Mouse (Mus musculus) heart, embryonic 14.5 days (tissue): ENCODE data around the gene Mfsd6. TPM values are rescaled to one million over a fixed set of nuclear protein-coding genes. Genes with fewer than 3 reads are reported as not detected.

ENCODE experiments used
- ATAC-seq: fragments of 200-750 bp; cut with Nextera tagmentation; 2 replicates; pipeline ENCODE4 v1.8.0; 2017; ENCODE audit warnings: low read depth, moderate TSS enrichment; ENCODE audit not compliant: insufficient number of reproducible peaks, insufficient read depth, low FRiP score
- H3K27ac ChIP-seq, 2 experiments: fragments of 200-500 bp in 1 of 2; fragments of 300-500 bp in 1 of 2; sonication (generic) in 1 of 2; replicated peaks in 1 of 2; 2 replicates each; pipeline ENCODE4 v1.5.1; 2012 to 2014; ENCODE audit warnings: low read depth in 2 of 2, low read length in 2 of 2, control low read depth in 1 of 2, mild to moderate bottlenecking in 1 of 2, mixed read lengths in 1 of 2; ENCODE audit not compliant: control insufficient read depth in 1 of 2, insufficient read depth in 1 of 2
- H3K27me3 ChIP-seq: fragments of 300-500 bp; sonication (generic); 2 replicates; pipeline ENCODE4 v1.6.1; 2014; ENCODE audit warnings: mild to moderate bottlenecking, low read length, control low read depth; ENCODE audit not compliant: control insufficient read depth, insufficient read depth
- H3K36me3 ChIP-seq: fragments of 300-500 bp; sonication (generic); 2 replicates; pipeline ENCODE4 v1.6.1; 2014; ENCODE audit warnings: mild to moderate bottlenecking, control low read depth, low read length, mixed read lengths; ENCODE audit not compliant: control insufficient read depth, insufficient read depth
- H3K4me1 ChIP-seq, 2 experiments: fragments of 200-500 bp in 1 of 2; fragments of 300-500 bp in 1 of 2; sonication (generic) in 1 of 2; 2 replicates each; pipeline ENCODE4 v1.6.1; 2012 to 2014; ENCODE audit warnings: low read length in 2 of 2, control low read depth in 1 of 2, mixed read lengths in 1 of 2; ENCODE audit not compliant: control insufficient read depth in 2 of 2, insufficient read depth in 2 of 2
- H3K4me2 ChIP-seq: fragments of 300-500 bp; sonication (generic); 2 replicates; pipeline ENCODE4 v1.6.1; 2014; ENCODE audit warnings: mild to moderate bottlenecking, low read length
- H3K4me3 ChIP-seq, 2 experiments: fragments of 200-500 bp in 1 of 2; fragments of 300-500 bp in 1 of 2; sonication (generic) in 1 of 2; 2 replicates each; pipeline ENCODE4 v1.5.1; 2012 to 2014; ENCODE audit warnings: low read length in 2 of 2, mild to moderate bottlenecking in 2 of 2, control low read depth in 1 of 2, low read depth in 1 of 2, moderate library complexity in 1 of 2; ENCODE audit not compliant: control insufficient read depth in 1 of 2, insufficient read depth in 1 of 2
- H3K9ac ChIP-seq: fragments of 300-500 bp; sonication (generic); 2 replicates; pipeline ENCODE4 v1.6.1; 2014; ENCODE audit warnings: mild to moderate bottlenecking, low read length
- H3K9me3 ChIP-seq: fragments of 300-500 bp; sonication (generic); 2 replicates; pipeline ENCODE4 v1.6.1; 2016; ENCODE audit warnings: low read length, control low read depth; ENCODE audit not compliant: control insufficient read depth
- WGBS: fragments of 180-500 bp; shearing (Covaris S2); extraction: QIAGEN DNeasy Blood & Tissue Kit; methylation state at CpG from one replicate; pipeline ENCODE4 v1.1.7; 2014; 5-methylcytosine and 5-hydroxymethylcytosine counted together
- polyA plus RNA-seq: library from polyadenylated mRNA; unstranded; fragments of >200 nt; fragmentation: Nextera tagmentation; extraction: Ambion mirVana; gene quantifications from 2 replicates; pipeline ENCODE4 v1.2.1, GENCODE M21; 2014

Gene Mfsd6
- polyA plus RNA-seq, 1 experiment from 2014 or later, result 5.7 TPM

- H3K27ac ChIP-seq, result peak overlapping the region in 1 of 2 experiments; percentile 48; a peak in 1 of 4 replicates
Measured at GRCm38 (mm10) chr1:52726371-52727055, 749 bp downstream of the Mfsd6 start.

GRCm38 (mm10) chr1:52722586-52722985, 4.7 kb downstream of the Mfsd6 start:
- no peak overlapping the region for H3K4me2 ChIP-seq
- H3K9ac ChIP-seq, result no peak overlapping the region
- no peaks in the 10 kb centered on the region for H3K9me3 ChIP-seq
- no peak overlapping the region for H3K27ac ChIP-seq
- H3K4me1 ChIP-seq, result peaks cover 6 to 13% of the 10 kb centered on the region in 2 experiments
- no peak for ATAC-seq
- 37% methylated on average over 4 of the region's 4 CpGs for WGBS
- no peaks in the 10 kb centered on the region for H3K27me3 ChIP-seq
- H3K36me3 ChIP-seq, result no peaks in the 10 kb centered on the region
- no peak overlapping the region for H3K4me3 ChIP-seq

More at GRCm38 (mm10) chr1:52726371-52727055, 749 bp downstream of the Mfsd6 start:
- peak overlapping the region; percentile 86 for H3K9ac ChIP-seq
- WGBS, result under 1% methylated on average over 53 of the region's 56 CpGs
- no peaks in the 10 kb centered on the region for H3K36me3 ChIP-seq
- no peaks in the 10 kb centered on the region for H3K27me3 ChIP-seq
- H3K9me3 ChIP-seq, result no peaks in the 10 kb centered on the region
- H3K4me1 ChIP-seq, result peaks cover 3 to 10% of the 10 kb centered on the region in 2 experiments; a peak in 2 of 4 replicates
- peak; percentile 54 for ATAC-seq
- peak overlapping the region; percentile 64 to 85 for H3K4me3 ChIP-seq
- H3K4me2 ChIP-seq, result peak overlapping the region; percentile 92

GRCm38 (mm10) chr1:52719096-52719495, 8.2 kb downstream of the Mfsd6 start:
- no peaks in the 10 kb centered on the region for H3K9me3 ChIP-seq
- H3K9ac ChIP-seq, result no peak overlapping the region
- no peak overlapping the region for H3K4me2 ChIP-seq
- no peak overlapping the region for H3K4me3 ChIP-seq
- peaks cover 6 to 12% of the 10 kb centered on the region in 2 experiments for H3K4me1 ChIP-seq
- ATAC-seq, result no peak
- no peak overlapping the region for H3K27ac ChIP-seq
- 62% methylated on average over 5 of the region's 5 CpGs for WGBS
- H3K27me3 ChIP-seq, result no peaks in the 10 kb centered on the region
- no peaks in the 10 kb centered on the region for H3K36me3 ChIP-seq

- WGBS, result 37% methylated on average over 3 of the region's 3 CpGs
- Histone ChIP-seq H3K9ac (no peak overlapping the region), H3K4me1 (peaks cover 6 to 14% of the 10 kb centered on the region in 2 experiments), H3K4me2 (no peak overlapping the region), H3K36me3 (no peaks in the 10 kb centered on the region), H3K4me3 (no peak overlapping the region), H3K9me3 (no peaks in the 10 kb centered on the region), H3K27ac (no peak overlapping the region; a peak in 1 of 4 replicates), H3K27me3 (no peaks in the 10 kb centered on the region)
- ATAC-seq, result no peak
Measured at GRCm38 (mm10) chr1:52718068-52718748, 9.1 kb downstream of the Mfsd6 start.

GRCm38 (mm10) chr1:52714451-52714850, 12.8 kb downstream of the Mfsd6 start:
- no peak overlapping the region for H3K9ac ChIP-seq
- no peaks in the 10 kb centered on the region for H3K36me3 ChIP-seq
- no peak overlapping the region for H3K4me3 ChIP-seq
- H3K27me3 ChIP-seq, result no peaks in the 10 kb centered on the region
- no peak overlapping the region for H3K4me2 ChIP-seq
- H3K27ac ChIP-seq, result no peak overlapping the region
- no peak for ATAC-seq
- peaks cover 3 to 9% of the 10 kb centered on the region in 2 experiments for H3K4me1 ChIP-seq
- no peaks in the 10 kb centered on the region for H3K9me3 ChIP-seq
- WGBS, result 41% methylated on average over 1 of the region's 1 CpGs

- Histone ChIP-seq H3K4me3 (no peak overlapping the region), H3K9ac (no peak overlapping the region), H3K27me3 (no peaks in the 10 kb centered on the region), H3K4me1 (peaks cover 3 to 9% of the 10 kb centered on the region in 2 experiments), H3K27ac (no peak overlapping the region), H3K36me3 (no peaks in the 10 kb centered on the region), H3K4me2 (no peak overlapping the region), H3K9me3 (no peaks in the 10 kb centered on the region)
- 27% methylated on average over 3 of the region's 3 CpGs for WGBS
- no peak for ATAC-seq
Measured at GRCm38 (mm10) chr1:52714021-52714420, 13.2 kb downstream of the Mfsd6 start.

GRCm38 (mm10) chr1:52708745-52709144, 18.5 kb downstream of the Mfsd6 start:
- Histone ChIP-seq H3K4me3 (no peak overlapping the region), H3K27ac (no peak overlapping the region), H3K4me2 (no peak overlapping the region), H3K9me3 (no peaks in the 10 kb centered on the region), H3K4me1 (no peaks in the 10 kb centered on the region), H3K27me3 (no peaks in the 10 kb centered on the region), H3K36me3 (no peaks in the 10 kb centered on the region), H3K9ac (no peak overlapping the region)
- no peak for ATAC-seq
- WGBS, result 73% methylated on average over 6 of the region's 6 CpGs
